Mouse (Mus musculus) forebrain, postnatal 0 days (tissue): Measurements from ENCODE around the gene Tcf7l1. TPM values are rescaled to one million over a fixed set of nuclear protein-coding genes. Genes with fewer than 3 reads are reported as not detected.

Experiments used
- ATAC-seq: fragments of 200-750 bp; cut with Nextera tagmentation; 2 replicates; pipeline ENCODE4 v1.8.0; 2017; ENCODE audit warnings: mild to moderate bottlenecking, moderate library complexity
- DNase-seq: peaks from one replicate; pipeline ENCODE4 v3.0.0-alpha.2; 2015
- H3K27ac ChIP-seq: fragments of 300-500 bp; sonication (generic); 2 replicates; pipeline ENCODE4 v1.5.1; 2014; ENCODE audit warnings: low read depth, mild to moderate bottlenecking, antibody characterized with exemption, low read length, moderate library complexity, mixed read lengths
- H3K27me3 ChIP-seq: fragments of 300-500 bp; sonication (generic); 2 replicates; pipeline ENCODE4 v1.6.1; 2014; ENCODE audit warnings: mild to moderate bottlenecking, low read length, mixed read lengths; ENCODE audit not compliant: insufficient read depth
- H3K36me3 ChIP-seq: fragments of 300-500 bp; sonication (generic); 2 replicates; pipeline ENCODE4 v1.6.1; 2014; ENCODE audit warnings: mild to moderate bottlenecking, moderate library complexity; ENCODE audit not compliant: insufficient read depth
- H3K4me1 ChIP-seq: fragments of 300-500 bp; sonication (generic); 2 replicates; pipeline ENCODE4 v1.6.1; 2014; ENCODE audit warnings: antibody characterized with exemption; ENCODE audit not compliant: insufficient read depth
- H3K4me2 ChIP-seq: fragments of 300-500 bp; sonication (generic); 2 replicates; pipeline ENCODE4 v1.6.1; 2014; ENCODE audit warnings: low read depth, mild to moderate bottlenecking, moderate library complexity
- H3K4me3 ChIP-seq: fragments of 300-500 bp; sonication (generic); 2 replicates; pipeline ENCODE4 v1.5.1; 2014; ENCODE audit warnings: low read depth, low read length, mixed read lengths
- H3K9ac ChIP-seq: fragments of 300-500 bp; sonication (generic); 2 replicates; pipeline ENCODE4 v1.6.1; 2014; ENCODE audit warnings: mild to moderate bottlenecking
- H3K9me3 ChIP-seq: fragments of 300-500 bp; sonication (generic); 2 replicates; pipeline ENCODE4 v1.6.1; 2016; ENCODE audit warnings: low read length
- CTCF ChIP-seq: sonication (generic); IDR thresholded peaks from 2 replicates; pipeline ENCODE4 v1.5.1; 2016; ENCODE audit warnings: antibody characterized with exemption, control low read depth, low read depth
- WGBS: fragments of 180-500 bp; shearing (Covaris S2); extraction: QIAGEN DNeasy Blood & Tissue Kit; methylation state at CpG from one replicate; pipeline ENCODE4 v1.1.7; 2014; 5-methylcytosine and 5-hydroxymethylcytosine counted together
- polyA plus RNA-seq: library from polyadenylated mRNA; unstranded; fragments of >200 nt; fragmentation: Nextera tagmentation; extraction: Ambion mirVana; gene quantifications from 2 replicates; pipeline ENCODE4 v1.2.1, GENCODE M21; 2015
- total RNA-seq: library from RNA; depleted of rRNA; stranded (reverse); fragments of >200 nt; gene quantifications from 2 replicates; pipeline ENCODE4 v1.2.3, GENCODE M21; 2014

Tcf7l1 gene
- total and polyA plus RNA-seq, 2 experiments from 2014 or later, result 1.1 to 4.5 TPM

- Histone ChIP-seq H3K27ac (no peak overlapping the region), H3K27me3 (no peaks in the 10 kb centered on the region), H3K4me2 (no peak overlapping the region), H3K9me3 (no peaks in the 10 kb centered on the region), H3K4me3 (no peak overlapping the region), H3K9ac (no peak overlapping the region), H3K4me1 (no peaks in the 10 kb centered on the region), H3K36me3 (no peaks in the 10 kb centered on the region)
- DNase-seq, result no peak
- TF ChIP-seq CTCF, result peak; percentile 48
- WGBS, result 88% methylated on average over 3 of the region's 3 CpGs
- ATAC-seq, result no peak
These were observed 152.1 kb downstream of the Tcf7l1 start for GRCm38 (mm10) chr6:72636940-72637339.

- DNase-seq, result peak; percentile 77
- no peak overlapping the region for H3K9ac ChIP-seq
- no peaks in the 10 kb centered on the region for H3K36me3 ChIP-seq
- no peaks in the 10 kb centered on the region for H3K27me3 ChIP-seq
- WGBS, result 51% methylated on average over 12 of the region's 12 CpGs
- H3K27ac ChIP-seq, result no peak overlapping the region
- TF ChIP-seq CTCF, result peak; percentile 75
- H3K4me1 ChIP-seq, result no peaks in the 10 kb centered on the region
- H3K4me2 ChIP-seq, result no peak overlapping the region
- no peak overlapping the region for H3K4me3 ChIP-seq
- H3K9me3 ChIP-seq, result no peaks in the 10 kb centered on the region
- ATAC-seq, result peak; percentile 67
These were observed 153.2 kb downstream of the Tcf7l1 start for GRCm38 (mm10) chr6:72635760-72636431.

- Histone ChIP-seq H3K4me1 (no peaks in the 10 kb centered on the region), H3K9me3 (no peaks in the 10 kb centered on the region), H3K27ac (no peak overlapping the region), H3K9ac (no peak overlapping the region), H3K36me3 (no peaks in the 10 kb centered on the region), H3K4me2 (no peak overlapping the region), H3K4me3 (no peak overlapping the region), H3K27me3 (no peaks in the 10 kb centered on the region)
- TF ChIP-seq CTCF, result no peak
- DNase-seq, result no peak
- ATAC-seq, result no peak
- WGBS, result 85% methylated on average over 10 of the region's 10 CpGs
These were observed 154.7 kb downstream of the Tcf7l1 start for GRCm38 (mm10) chr6:72634311-72634710.

GRCm38 (mm10) chr6:72631700-72632099 lies 157.4 kb downstream of the Tcf7l1 start:
- no peaks in the 10 kb centered on the region for H3K36me3 ChIP-seq
- DNase-seq (no peak), ATAC-seq (peak; percentile 50; the same call in 1 of the 2 replicates)
- no peaks in the 10 kb centered on the region for H3K27me3 ChIP-seq
- H3K4me1 ChIP-seq, result no peaks in the 10 kb centered on the region
- 74% methylated on average over 6 of the region's 6 CpGs for whole genome bisulfite sequencing
- H3K9me3 ChIP-seq, result no peaks in the 10 kb centered on the region
- no peak overlapping the region for H3K4me2 ChIP-seq
- H3K27ac ChIP-seq, result no peak overlapping the region
- no peak for TF ChIP-seq CTCF
- H3K4me3 ChIP-seq, result no peak overlapping the region
- H3K9ac ChIP-seq, result no peak overlapping the region

- Histone ChIP-seq H3K36me3 (no peaks in the 10 kb centered on the region), H3K27me3 (no peaks in the 10 kb centered on the region), H3K27ac (no peak overlapping the region), H3K4me1 (no peaks in the 10 kb centered on the region), H3K4me2 (no peak overlapping the region), H3K9ac (no peak overlapping the region), H3K9me3 (no peaks in the 10 kb centered on the region), H3K4me3 (no peak overlapping the region)
- no peak for TF ChIP-seq CTCF
- ATAC-seq (no peak), DNase-seq (no peak)
- 88% methylated on average over 14 of the region's 14 CpGs for WGBS
These were observed 158.1 kb downstream of the Tcf7l1 start for GRCm38 (mm10) chr6:72630961-72631360.

- Histone ChIP-seq H3K9me3 (no peaks in the 10 kb centered on the region), H3K4me1 (no peaks in the 10 kb centered on the region), H3K27me3 (no peaks in the 10 kb centered on the region), H3K36me3 (no peaks in the 10 kb centered on the region), H3K4me2 (no peak overlapping the region), H3K9ac (no peak overlapping the region), H3K4me3 (no peak overlapping the region), H3K27ac (no peak overlapping the region)
- no peak for TF ChIP-seq CTCF
- ATAC-seq, result no peak
- 88% methylated on average over 2 of the region's 2 CpGs for WGBS
- no peak for DNase-seq
These were observed 158.7 kb downstream of the Tcf7l1 start for GRCm38 (mm10) chr6:72630370-72630769.

GRCm38 (mm10) chr6:72627276-72627675 lies 161.8 kb downstream of the Tcf7l1 start:
- DNase-seq (no peak), ATAC-seq (no peak)
- 91% methylated on average over 16 of the region's 16 CpGs for WGBS
- no peak for TF ChIP-seq CTCF
- H3K4me2 ChIP-seq, result no peak overlapping the region
- no peak overlapping the region for H3K4me3 ChIP-seq
- no peak overlapping the region for H3K27ac ChIP-seq
- H3K9me3 ChIP-seq, result no peaks in the 10 kb centered on the region
- H3K36me3 ChIP-seq, result no peaks in the 10 kb centered on the region
- H3K4me1 ChIP-seq, result no peaks in the 10 kb centered on the region
- no peaks in the 10 kb centered on the region for H3K27me3 ChIP-seq
- no peak overlapping the region for H3K9ac ChIP-seq
